Mouse (Mus musculus): Measurements from ENCODE around the gene Zbtb38.

Gene Zbtb38

GRCm38 (mm10) chr9:96684165-96684792 is 68.4 kb downstream of the Zbtb38 start:
- in situ Hi-C loops (cut with MseI, MboI): no loop called here

- in situ Hi-C loops (cut with MseI, MboI): loop anchor here in 1 of 2 experiments (10.0 kb wide), 1 partner anchor 146 kb away; no protein-coding TSS in a partner anchor
These were observed 74.0 kb downstream of the Zbtb38 start for GRCm38 (mm10) chr9:96678611-96679010.

GRCm38 (mm10) chr9:96677711-96678110 is 74.9 kb downstream of the Zbtb38 start:
- in situ Hi-C loops (cut with MseI, MboI): loop anchor here in 1 of 2 experiments (10.0 kb wide), 1 partner anchor 147 kb away; no protein-coding TSS in a partner anchor

- in situ Hi-C loops (cut with MseI, MboI): loop anchor here in 1 of 2 experiments (10.0 kb wide), 1 partner anchor 148 kb away; no protein-coding TSS in a partner anchor
These were observed 76.0 kb downstream of the Zbtb38 start for GRCm38 (mm10) chr9:96676671-96677070.

- in situ Hi-C loops (cut with MseI, MboI): loop anchor here in 1 of 2 experiments (10.0 kb wide), 1 partner anchor 149 kb away; no protein-coding TSS in a partner anchor
These were observed 76.6 kb downstream of the Zbtb38 start for GRCm38 (mm10) chr9:96675763-96676640.

GRCm38 (mm10) chr9:96675071-96675762 is 77.4 kb downstream of the Zbtb38 start:
- in situ Hi-C loops (cut with MseI, MboI): loop anchor here in 1 of 2 experiments (10.0 kb wide), 1 partner anchor 150 kb away; no protein-coding TSS in a partner anchor

GRCm38 (mm10) chr9:96674301-96674700 is 78.3 kb downstream of the Zbtb38 start:
- in situ Hi-C loops (cut with MseI, MboI): loop anchor here in 1 of 2 experiments (10.0 kb wide), 1 partner anchor 150 kb away; no protein-coding TSS in a partner anchor

- in situ Hi-C loops (cut with MseI, MboI): loop anchor here in 1 of 2 experiments (10.0 kb wide), 1 partner anchor 152 kb away; no protein-coding TSS in a partner anchor
These were observed 80.2 kb downstream of the Zbtb38 start for GRCm38 (mm10) chr9:96672466-96672865.

GRCm38 (mm10) chr9:96671249-96671648 is 81.4 kb downstream of the Zbtb38 start:
- in situ Hi-C loops (cut with MseI, MboI): loop anchor here in 1 of 2 experiments (10.0 kb wide), 1 partner anchor 154 kb away; no protein-coding TSS in a partner anchor

GRCm38 (mm10) chr9:96669877-96670276 is 82.8 kb downstream of the Zbtb38 start:
- in situ Hi-C loops (cut with MseI, MboI): loop anchor here in 1 of 2 experiments (10.0 kb wide), 2 partner anchors 105 to 155 kb away; no protein-coding TSS in a partner anchor

- in situ Hi-C loops (cut with MseI, MboI): loop anchor here in 1 of 2 experiments (10.0 kb wide), 1 partner anchor 104 kb away; no protein-coding TSS in a partner anchor
These were observed 84.0 kb downstream of the Zbtb38 start for GRCm38 (mm10) chr9:96668628-96669027.

GRCm38 (mm10) chr9:96660510-96661244 is 92.0 kb downstream of the Zbtb38 start:
- in situ Hi-C loops (cut with MseI, MboI): loop anchor here in 1 of 2 experiments (10.0 kb wide), 1 partner anchor 96 kb away; no protein-coding TSS in a partner anchor

GRCm38 (mm10) chr9:96659801-96660200 is 92.8 kb downstream of the Zbtb38 start:
- in situ Hi-C loops (cut with MseI, MboI): loop anchor here in 1 of 2 experiments (10.0 kb wide), 1 partner anchor 95 kb away; no protein-coding TSS in a partner anchor

GRCm38 (mm10) chr9:96653538-96653937 is 99.1 kb downstream of the Zbtb38 start:
- in situ Hi-C loops (cut with MseI, MboI): no loop called here

GRCm38 (mm10) chr9:96652763-96653162 is 99.9 kb downstream of the Zbtb38 start:
- in situ Hi-C loops (cut with MseI, MboI): no loop called here

- in situ Hi-C loops (cut with MseI, MboI): no loop called here
These were observed 101.8 kb downstream of the Zbtb38 start for GRCm38 (mm10) chr9:96650807-96651206.

- in situ Hi-C loops (cut with MseI, MboI): no loop called here
These were observed 102.7 kb downstream of the Zbtb38 start for GRCm38 (mm10) chr9:96649924-96650323.

- in situ Hi-C loops (cut with MseI, MboI): no loop called here
These were observed 103.3 kb downstream of the Zbtb38 start for GRCm38 (mm10) chr9:96649362-96649761.

- in situ Hi-C loops (cut with MseI, MboI): no loop called here
These were observed 105.8 kb downstream of the Zbtb38 start for GRCm38 (mm10) chr9:96646668-96647295.

- in situ Hi-C loops (cut with MseI, MboI): no loop called here
These were observed 107.8 kb downstream of the Zbtb38 start for GRCm38 (mm10) chr9:96644840-96645239.

Measured in mouse trophoblast stem cell (cell line).